Mouse (Mus musculus) hindbrain, embryonic 16.5 days (tissue): ENCODE results near the gene Slc31a2. TPM values are rescaled to one million over a fixed set of nuclear protein-coding genes. Genes with fewer than 3 reads are reported as not detected.
A peak's percentile ranks its signal among the peaks of the same experiment; 100 is the strongest.

Source experiments
- ATAC-seq: fragments of 200-750 bp; cut with Nextera tagmentation; 2 replicates; pipeline ENCODE4 v1.8.0; 2017; ENCODE audit warnings: moderate TSS enrichment, moderate library complexity
- H3K27ac ChIP-seq: fragments of 300-500 bp; sonication (generic); 2 replicates; pipeline ENCODE4 v1.5.1; 2014; ENCODE audit warnings: low read depth, mild to moderate bottlenecking, control low read depth, low read length, moderate library complexity
- H3K27me3 ChIP-seq: fragments of 300-500 bp; sonication (generic); replicated peaks from 2 replicates; pipeline ENCODE4 v1.6.1; 2014; ENCODE audit warnings: low read length; ENCODE audit not compliant: control insufficient read depth, insufficient read depth
- H3K36me3 ChIP-seq: fragments of 300-500 bp; sonication (generic); 2 replicates; pipeline ENCODE4 v1.6.1; 2014; ENCODE audit warnings: mild to moderate bottlenecking, low read length, moderate library complexity, mixed read lengths; ENCODE audit not compliant: control insufficient read depth, insufficient read depth
- H3K4me1 ChIP-seq: fragments of 300-500 bp; sonication (generic); 2 replicates; pipeline ENCODE4 v1.6.1; 2014; ENCODE audit warnings: low read depth, low read length; ENCODE audit not compliant: control insufficient read depth, insufficient read depth
- H3K4me2 ChIP-seq: fragments of 300-500 bp; sonication (generic); 2 replicates; pipeline ENCODE4 v1.6.1; 2014; ENCODE audit warnings: mild to moderate bottlenecking, low read length, control low read depth, moderate library complexity
- H3K4me3 ChIP-seq: fragments of 300-500 bp; sonication (generic); 2 replicates; pipeline ENCODE4 v1.5.1; 2014; ENCODE audit warnings: mild to moderate bottlenecking, low read length, control low read depth, moderate library complexity
- H3K9ac ChIP-seq: fragments of 300-500 bp; sonication (generic); 2 replicates; pipeline ENCODE4 v1.6.1; 2014; ENCODE audit warnings: low read depth, mild to moderate bottlenecking, control low read depth, low read length, moderate library complexity
- H3K9me3 ChIP-seq: fragments of 300-500 bp; sonication (generic); 2 replicates; pipeline ENCODE4 v1.6.1; 2014; ENCODE audit warnings: mild to moderate bottlenecking, low read length, moderate library complexity; ENCODE audit not compliant: control insufficient read depth
- WGBS: fragments of 180-500 bp; shearing (Covaris S2); extraction: QIAGEN DNeasy Blood & Tissue Kit; methylation state at CpG from one replicate; pipeline ENCODE4 v1.1.7; 2014; 5-methylcytosine and 5-hydroxymethylcytosine counted together
- polyA plus RNA-seq: library from polyadenylated mRNA; unstranded; fragments of >200 nt; fragmentation: Nextera tagmentation; extraction: Ambion mirVana; gene quantifications from 2 replicates; pipeline ENCODE4 v1.2.1, GENCODE M21; 2015

Gene Slc31a2
- polyA plus RNA-seq, 1 experiment from 2014 or later = 18.2 TPM

GRCm38 (mm10) chr4:62302795-62303194, 40.4 kb downstream of the Slc31a2 start:
- WGBS = 78% methylated on average over 2 of the region's 2 CpGs
- no peak overlapping the region for H3K4me2 ChIP-seq
- no peak for ATAC-seq
- no peaks in the 10 kb centered on the region for H3K4me1 ChIP-seq
- peaks cover 38% of the 10 kb centered on the region for H3K36me3 ChIP-seq
- H3K9ac ChIP-seq = no peak overlapping the region
- H3K4me3 ChIP-seq = no peak overlapping the region
- H3K27me3 ChIP-seq = no peaks in the 10 kb centered on the region
- H3K9me3 ChIP-seq = no peaks in the 10 kb centered on the region
- H3K27ac ChIP-seq = no peak overlapping the region

GRCm38 (mm10) chr4:62303288-62303687, 40.9 kb downstream of the Slc31a2 start:
- no peak for ATAC-seq

GRCm38 (mm10) chr4:62306301-62306700, 43.9 kb downstream of the Slc31a2 start:
- no peaks in the 10 kb centered on the region for H3K27me3 ChIP-seq
- H3K9me3 ChIP-seq = no peaks in the 10 kb centered on the region; the same call in 1 of the 2 replicates
- H3K4me1 ChIP-seq = no peaks in the 10 kb centered on the region
- 88% methylated on average over 1 of the region's 1 CpGs for whole genome bisulfite sequencing
- peaks cover 41% of the 10 kb centered on the region for H3K36me3 ChIP-seq
- no peak overlapping the region for H3K4me3 ChIP-seq
- ATAC-seq = no peak
- H3K4me2 ChIP-seq = no peak overlapping the region
- no peak overlapping the region for H3K27ac ChIP-seq
- H3K9ac ChIP-seq = no peak overlapping the region

More at GRCm38 (mm10) chr4:62303288-62303687, 40.9 kb downstream of the Slc31a2 start:
- Histone ChIP-seq H3K27ac (no peak overlapping the region), H3K36me3 (peaks cover 37% of the 10 kb centered on the region), H3K4me3 (no peak overlapping the region), H3K27me3 (no peaks in the 10 kb centered on the region), H3K9me3 (no peaks in the 10 kb centered on the region), H3K4me2 (no peak overlapping the region), H3K4me1 (no peaks in the 10 kb centered on the region), H3K9ac (no peak overlapping the region)
- 76% methylated on average over 1 of the region's 1 CpGs for WGBS

- H3K27me3 ChIP-seq = no peaks in the 10 kb centered on the region
- 66% methylated on average over 4 of the region's 4 CpGs for WGBS
- peaks cover 40% of the 10 kb centered on the region for H3K36me3 ChIP-seq
- H3K4me1 ChIP-seq = no peaks in the 10 kb centered on the region
- no peak overlapping the region for H3K4me2 ChIP-seq
- no peak overlapping the region for H3K9ac ChIP-seq
- H3K4me3 ChIP-seq = no peak overlapping the region
- H3K9me3 ChIP-seq = no peaks in the 10 kb centered on the region; the same call in 1 of the 2 replicates
- peak; percentile 60 for ATAC-seq
- H3K27ac ChIP-seq = no peak overlapping the region
These were observed 44.5 kb downstream of the Slc31a2 start for GRCm38 (mm10) chr4:62306840-62307239.

- Histone ChIP-seq H3K27ac (no peak overlapping the region), H3K4me1 (no peaks in the 10 kb centered on the region), H3K27me3 (no peaks in the 10 kb centered on the region), H3K9ac (no peak overlapping the region), H3K4me3 (no peak overlapping the region), H3K9me3 (no peaks in the 10 kb centered on the region; the same call in 1 of the 2 replicates), H3K36me3 (peaks cover 30% of the 10 kb centered on the region), H3K4me2 (no peak overlapping the region)
- no peak for ATAC-seq
These were observed 46.0 kb downstream of the Slc31a2 start for GRCm38 (mm10) chr4:62308406-62308805.

GRCm38 (mm10) chr4:62312821-62313220, 50.5 kb downstream of the Slc31a2 start:
- WGBS = 94% methylated on average over 2 of the region's 2 CpGs
- Histone ChIP-seq H3K9me3 (no peaks in the 10 kb centered on the region; the same call in 1 of the 2 replicates), H3K9ac (no peak overlapping the region), H3K4me1 (no peaks in the 10 kb centered on the region), H3K4me2 (no peak overlapping the region), H3K4me3 (no peak overlapping the region), H3K36me3 (peaks cover 22% of the 10 kb centered on the region), H3K27me3 (no peaks in the 10 kb centered on the region), H3K27ac (no peak overlapping the region)
- no peak for ATAC-seq

GRCm38 (mm10) chr4:62313641-62314211, 51.4 kb downstream of the Slc31a2 start:
- WGBS = 85% methylated on average over 9 of the region's 9 CpGs
- H3K9ac ChIP-seq = no peak overlapping the region
- no peaks in the 10 kb centered on the region for H3K27me3 ChIP-seq
- no peaks in the 10 kb centered on the region; the same call in 1 of the 2 replicates for H3K9me3 ChIP-seq
- no peak for ATAC-seq
- H3K4me1 ChIP-seq = no peaks in the 10 kb centered on the region
- H3K4me2 ChIP-seq = no peak overlapping the region
- no peak overlapping the region for H3K27ac ChIP-seq
- peaks cover 20% of the 10 kb centered on the region for H3K36me3 ChIP-seq
- H3K4me3 ChIP-seq = no peak overlapping the region

- H3K4me1 ChIP-seq = no peaks in the 10 kb centered on the region
- 81% methylated on average over 3 of the region's 3 CpGs for WGBS
- no peak overlapping the region for H3K4me2 ChIP-seq
- no peaks in the 10 kb centered on the region for H3K27me3 ChIP-seq
- no peak overlapping the region for H3K9ac ChIP-seq
- H3K27ac ChIP-seq = no peak overlapping the region
- H3K4me3 ChIP-seq = no peak overlapping the region
- peaks cover 24% of the 10 kb centered on the region for H3K36me3 ChIP-seq
- H3K9me3 ChIP-seq = no peaks in the 10 kb centered on the region; the same call in 1 of the 2 replicates
- no peak for ATAC-seq
These were observed 52.2 kb downstream of the Slc31a2 start for GRCm38 (mm10) chr4:62314516-62314915.

GRCm38 (mm10) chr4:62316456-62316855, 54.1 kb downstream of the Slc31a2 start:
- H3K27me3 ChIP-seq = no peaks in the 10 kb centered on the region
- no peak overlapping the region for H3K27ac ChIP-seq
- ATAC-seq = no peak
- no peaks in the 10 kb centered on the region for H3K9me3 ChIP-seq
- H3K4me1 ChIP-seq = no peaks in the 10 kb centered on the region
- peaks cover 30% of the 10 kb centered on the region for H3K36me3 ChIP-seq
- WGBS = 84% methylated on average over 2 of the region's 2 CpGs
- no peak overlapping the region for H3K4me3 ChIP-seq
- no peak overlapping the region for H3K9ac ChIP-seq
- H3K4me2 ChIP-seq = no peak overlapping the region
